ENCODE assay signal across 15 mouse cellular contexts in genomic region chr7:57529451-57529850, GRCm38 (mm10). TPM values are rescaled to one million over a fixed set of nuclear protein-coding genes. Genes with fewer than 3 reads are reported as not detected.
"Had no signal": no experiment of that assay in that cellular context is flagged by ENCODE, and none has a peak within 500 bp of the region (broad histone marks: within the 10 kb centered on the region; RNA-seq: fewer than 3 reads in every experiment).

No protein-coding gene starts in this region.

- DNase-seq: kidney, adult 18-20 months; kidney, adult 9 months; kidney, postnatal 14 days; kidney, postnatal 4 days; left cerebral cortex, postnatal 4 days; liver, postnatal 0 days; lung, embryonic 14.5 days; lung, postnatal 4 days; right cerebral cortex, adult 18-20 months; right cerebral cortex, postnatal 25 days; thymus, adult 2 months; thymus, postnatal 14 days; thymus, postnatal 4 days had no signal

RNA-seq across cellular contexts. Expression of gene Gabra5, which starts 19.6 kb away (rescaled TPM):
- total RNA-seq: megakaryocyte progenitor cell, adult 5-6 weeks; megakaryocyte-erythroid progenitor cell, adult 5-6 weeks had no signal
